Mouse (Mus musculus): Measurements from ENCODE around the gene Gna11. TPM values are rescaled to one million over a fixed set of nuclear protein-coding genes. Genes with fewer than 3 reads are reported as not detected.
A peak's percentile ranks its signal among the peaks of the same experiment; 100 is the strongest.

Gna11 gene
- polyA plus RNA-seq, 1 experiment from 2014 or later, result 77.1 TPM

- ATAC-seq (replicated peaks; ENCODE audit: low FRiP score) (no peak), DNase-seq (ENCODE audit: low spot score) (no peak)
- WGBS, result 68% methylated on average over 6 of the region's 6 CpGs
- H3K27ac ChIP-seq (ENCODE audit: low read depth, low read length), result no peak overlapping the region
- H3K9ac ChIP-seq (ENCODE audit: low read length), result no peak overlapping the region
- H3K4me1 ChIP-seq (replicated peaks; ENCODE audit: control insufficient read depth, insufficient read depth, low read length), result peaks cover 2% of the 10 kb centered on the region; the same call in 1 of the 2 replicates
- H3K9me3 ChIP-seq (ENCODE audit: control insufficient read depth, low read length), result no peaks in the 10 kb centered on the region
- no peak overlapping the region for H3K4me3 ChIP-seq (ENCODE audit: low read depth, low read length)
- no peak overlapping the region for H3K4me2 ChIP-seq (ENCODE audit: low read depth, low read length, severe bottlenecking)
- H3K27me3 ChIP-seq (ENCODE audit: control insufficient read depth, insufficient read depth, low read length), result peaks cover 10% of the 10 kb centered on the region
- H3K36me3 ChIP-seq (ENCODE audit: control insufficient read depth, insufficient read depth, low read length), result no peaks in the 10 kb centered on the region; the same call in 1 of the 2 replicates
Observed at GRCm38 (mm10) chr10:81484441-81485059, 60.4 kb downstream of the Gna11 start.

GRCm38 (mm10) chr10:81483983-81484382, 61.0 kb downstream of the Gna11 start:
- WGBS, result 17% methylated on average over 9 of the region's 9 CpGs
- Histone ChIP-seq H3K4me3 (ENCODE audit: low read depth, low read length) (no peak overlapping the region), H3K9me3 (ENCODE audit: control insufficient read depth, low read length) (no peaks in the 10 kb centered on the region), H3K27me3 (ENCODE audit: control insufficient read depth, insufficient read depth, low read length) (peaks cover 10% of the 10 kb centered on the region), H3K27ac (ENCODE audit: low read depth, low read length) (no peak overlapping the region), H3K36me3 (ENCODE audit: control insufficient read depth, insufficient read depth, low read length) (no peaks in the 10 kb centered on the region; the same call in 1 of the 2 replicates), H3K4me1 (replicated peaks; ENCODE audit: control insufficient read depth, insufficient read depth, low read length) (peaks cover 2% of the 10 kb centered on the region; the same call in 1 of the 2 replicates), H3K4me2 (ENCODE audit: low read depth, low read length, severe bottlenecking) (no peak overlapping the region), H3K9ac (ENCODE audit: low read length) (no peak overlapping the region)
- peak; percentile 80 for DNase-seq (ENCODE audit: low spot score)
- ATAC-seq (replicated peaks; ENCODE audit: low FRiP score), result no peak

- peak; percentile 84 for DNase-seq (ENCODE audit: low spot score)
- no peaks in the 10 kb centered on the region; the same call in 1 of the 2 replicates for H3K36me3 ChIP-seq (ENCODE audit: control insufficient read depth, insufficient read depth, low read length)
- 0% methylated on average over 36 of the region's 36 CpGs for WGBS
Observed at GRCm38 (mm10) chr10:81482533-81482889, 62.5 kb downstream of the Gna11 start, which contains the start of gene Celf5. Gene Celf5, minus strand, starts transcription at chr10:81482709.

GRCm38 (mm10) chr10:81481605-81482532, 63.1 kb downstream of the Gna11 start:
- Histone ChIP-seq H3K27ac (ENCODE audit: low read depth, low read length) (no peak overlapping the region), H3K4me2 (ENCODE audit: low read depth, low read length, severe bottlenecking) (peak overlapping the region; percentile 71), H3K4me1 (replicated peaks; ENCODE audit: control insufficient read depth, insufficient read depth, low read length) (peaks cover 2% of the 10 kb centered on the region; the same call in 1 of the 2 replicates), H3K27me3 (ENCODE audit: control insufficient read depth, insufficient read depth, low read length) (peaks cover 10% of the 10 kb centered on the region), H3K9me3 (ENCODE audit: control insufficient read depth, low read length) (no peaks in the 10 kb centered on the region), H3K36me3 (ENCODE audit: control insufficient read depth, insufficient read depth, low read length) (no peaks in the 10 kb centered on the region; the same call in 1 of the 2 replicates), H3K9ac (ENCODE audit: low read length) (peak overlapping the region; percentile 62), H3K4me3 (ENCODE audit: low read depth, low read length) (peak overlapping the region; percentile 52)
- no peak for DNase-seq (ENCODE audit: low spot score)
- ATAC-seq (replicated peaks; ENCODE audit: low FRiP score), result peak; percentile 6; the same call in 1 of the 2 replicates
- 3% methylated on average over 35 of the region's 35 CpGs for WGBS

More at GRCm38 (mm10) chr10:81482533-81482889, 62.5 kb downstream of the Gna11 start, which contains the start of gene Celf5:
- peak; percentile 49 for ATAC-seq (replicated peaks; ENCODE audit: low FRiP score)
- Histone ChIP-seq H3K9me3 (ENCODE audit: control insufficient read depth, low read length) (no peaks in the 10 kb centered on the region), H3K4me3 (ENCODE audit: low read depth, low read length) (peak within 1 kb of the TSS; percentile 52), H3K4me2 (ENCODE audit: low read depth, low read length, severe bottlenecking) (peak within 1 kb of the TSS; percentile 71), H3K27ac (ENCODE audit: low read depth, low read length) (no peak within 1 kb of the TSS), H3K4me1 (replicated peaks; ENCODE audit: control insufficient read depth, insufficient read depth, low read length) (peaks cover 2% of the 10 kb centered on the region; the same call in 1 of the 2 replicates), H3K27me3 (ENCODE audit: control insufficient read depth, insufficient read depth, low read length) (peaks cover 10% of the 10 kb centered on the region), H3K9ac (ENCODE audit: low read length) (peak within 1 kb of the TSS; percentile 62)

Small RNA genes lying within 50 kb of the gene (microRNA-seq; reads per million reads assigned to microRNA genes)
- not detected for gene Gm25595 (ENCODE audit: insufficient number of aligned reads)

Other genes with a start within 250 kb of the Gna11 start
- gene Cactin, start 224.1 kb downstream of the Gna11 start, polyA plus RNA-seq (2014; fragmentation: Nextera tagmentation; extraction: Ambion mirVana), result 51.2 and 53.2 TPM in 2 replicates
- 1.9 and 2.6 TPM in 2 replicates for gene Tbxa2r, start 216.5 kb downstream of the Gna11 start, polyA plus RNA-seq (2014; fragmentation: Nextera tagmentation; extraction: Ambion mirVana)
- 0.07 TPM in 1 of 2 replicates, not detected in the other for gene Gipc3, start 201.9 kb downstream of the Gna11 start, polyA plus RNA-seq (2014; fragmentation: Nextera tagmentation; extraction: Ambion mirVana)
- 109 and 111 TPM in 2 replicates for gene Hmg20b, start 194.7 kb downstream of the Gna11 start, polyA plus RNA-seq (2014; fragmentation: Nextera tagmentation; extraction: Ambion mirVana)
- 4.5 and 4.7 TPM in 2 replicates for gene Mfsd12, start 187.7 kb downstream of the Gna11 start, polyA plus RNA-seq (2014; fragmentation: Nextera tagmentation; extraction: Ambion mirVana)
- 0.15 and 0.40 TPM in 2 replicates for gene 4930404N11Rik, start 179.4 kb downstream of the Gna11 start, polyA plus RNA-seq (2014; fragmentation: Nextera tagmentation; extraction: Ambion mirVana)
- 132 and 144 TPM in 2 replicates for gene Fzr1, start 166.7 kb downstream of the Gna11 start, polyA plus RNA-seq (2014; fragmentation: Nextera tagmentation; extraction: Ambion mirVana)
- 61.0 and 66.3 TPM in 2 replicates for gene Dohh, start 160.8 kb downstream of the Gna11 start, polyA plus RNA-seq (2014; fragmentation: Nextera tagmentation; extraction: Ambion mirVana)
- gene Gm48551, start 160.7 kb downstream of the Gna11 start, polyA plus RNA-seq (2014; fragmentation: Nextera tagmentation; extraction: Ambion mirVana), result 3.0 and 3.5 TPM in 2 replicates
- 1.1 and 3.0 TPM in 2 replicates for gene Gm48552, start 156.2 kb downstream of the Gna11 start, polyA plus RNA-seq (2014; fragmentation: Nextera tagmentation; extraction: Ambion mirVana)
- gene Smim24, start 152.1 kb downstream of the Gna11 start, polyA plus RNA-seq (2014; fragmentation: Nextera tagmentation; extraction: Ambion mirVana), result 2.8 and 3.3 TPM in 2 replicates
- 10.5 and 10.8 TPM in 2 replicates for gene Nfic, start 89.6 kb downstream of the Gna11 start, polyA plus RNA-seq (2014; fragmentation: Nextera tagmentation; extraction: Ambion mirVana)
- gene Celf5, start 62.5 kb downstream of the Gna11 start, polyA plus RNA-seq (2014; fragmentation: Nextera tagmentation; extraction: Ambion mirVana), result 9.7 and 19.6 TPM in 2 replicates
- 71.8 and 72.3 TPM in 2 replicates for gene Ncln, start 48.8 kb downstream of the Gna11 start, polyA plus RNA-seq (2014; fragmentation: Nextera tagmentation; extraction: Ambion mirVana)
- gene S1pr4, start 45.1 kb downstream of the Gna11 start, polyA plus RNA-seq (2014; fragmentation: Nextera tagmentation; extraction: Ambion mirVana), result 0.36 and 0.68 TPM in 2 replicates
- 0.45 and 0.68 TPM in 2 replicates for gene Gna15, start 21.0 kb downstream of the Gna11 start, polyA plus RNA-seq (2014; fragmentation: Nextera tagmentation; extraction: Ambion mirVana)
- 324 and 355 TPM in 2 replicates for gene Aes, start 14.3 kb upstream of the Gna11 start, polyA plus RNA-seq (2014; fragmentation: Nextera tagmentation; extraction: Ambion mirVana)
- 7.2 and 8.1 TPM in 2 replicates for gene Tle2, start 29.4 kb upstream of the Gna11 start, polyA plus RNA-seq (2014; fragmentation: Nextera tagmentation; extraction: Ambion mirVana)
- gene Tle6, start 55.9 kb upstream of the Gna11 start, polyA plus RNA-seq (2014; fragmentation: Nextera tagmentation; extraction: Ambion mirVana), result 3.9 and 7.7 TPM in 2 replicates
- 1.6 and 2.1 TPM in 2 replicates for gene BC025920, start 61.1 kb upstream of the Gna11 start, polyA plus RNA-seq (2014; fragmentation: Nextera tagmentation; extraction: Ambion mirVana)
- 45.0 and 45.5 TPM in 2 replicates for gene Sirt6, start 82.6 kb upstream of the Gna11 start, polyA plus RNA-seq (2014; fragmentation: Nextera tagmentation; extraction: Ambion mirVana)
- 3.9 and 4.1 TPM in 2 replicates for gene Ankrd24, start 83.3 kb upstream of the Gna11 start, polyA plus RNA-seq (2014; fragmentation: Nextera tagmentation; extraction: Ambion mirVana)
- gene Gm10778, start 103.9 kb upstream of the Gna11 start, polyA plus RNA-seq (2014; fragmentation: Nextera tagmentation; extraction: Ambion mirVana), result 5.0 and 5.2 TPM in 2 replicates
- 18.0 and 22.7 TPM in 2 replicates for gene Zfp433, start 159.6 kb upstream of the Gna11 start, polyA plus RNA-seq (2014; fragmentation: Nextera tagmentation; extraction: Ambion mirVana)
- gene Gm3055, start 226.0 kb upstream of the Gna11 start, polyA plus RNA-seq (2014; fragmentation: Nextera tagmentation; extraction: Ambion mirVana), result 13.9 and 16.5 TPM in 2 replicates

Measured in forebrain, embryonic 11.5 days (tissue).